Mouse (Mus musculus) CH12.LX (cell line): ENCODE data around the gene Art3. TPM values are rescaled to one million over a fixed set of nuclear protein-coding genes. Genes with fewer than 3 reads are reported as not detected.

Experiments used
- DNase-seq: peaks from one replicate; pipeline ENCODE4 v3.0.0-alpha.2; 2013; ENCODE audit errors: extremely low read depth
- H3K27ac ChIP-seq: 2 replicates; pipeline ENCODE4 v1.5.1; 2012; ENCODE audit warnings: low read depth, mild to moderate bottlenecking, control low read depth, moderate library complexity; ENCODE audit not compliant: insufficient read depth
- H3K27me3 ChIP-seq: replicated peaks from 2 replicates; pipeline ENCODE3; 2012; ENCODE audit warnings: inconsistent platforms
- H3K36me3 ChIP-seq, 2 experiments: replicated peaks in 1 of 2; 2 replicates each; pipeline versions ENCODE3 to v1.6.1; 2012; ENCODE audit warnings: inconsistent platforms in 1 of 2, low read length in 1 of 2, mild to moderate bottlenecking in 1 of 2, mixed read lengths in 1 of 2, moderate library complexity in 1 of 2; ENCODE audit not compliant: control insufficient read depth in 1 of 2, insufficient read depth in 1 of 2
- H3K4me1 ChIP-seq, 2 experiments: 2 replicates each; pipeline ENCODE4 v1.6.1; 2012; ENCODE audit warnings: inconsistent platforms in 1 of 2, moderate library complexity in 1 of 2; ENCODE audit not compliant: insufficient read depth in 2 of 2, control insufficient read depth in 1 of 2
- H3K4me2 ChIP-seq: 2 replicates; pipeline ENCODE4 v1.6.1; 2012; ENCODE audit warnings: low read depth, mild to moderate bottlenecking, control low read depth; ENCODE audit not compliant: poor library complexity, insufficient read depth, severe bottlenecking
- H3K4me3 ChIP-seq, 3 experiments: fragments of 150-350 bp in 1 of 3; sonication (generic) in 1 of 3; replicated peaks in 1 of 3; 2 replicates each; pipeline versions ENCODE3 to v1.5.1; 2011 to 2012; ENCODE audit warnings: low read depth in 2 of 3, low read length in 2 of 3, mild to moderate bottlenecking in 2 of 3, moderate library complexity in 2 of 3, control low read depth in 1 of 3, improper control_type of control experiment in 1 of 3, inconsistent platforms in 1 of 3, mixed read lengths in 1 of 3; ENCODE audit not compliant: poor library complexity in 1 of 3
- H3K79me2 ChIP-seq: replicated peaks from 2 replicates; pipeline ENCODE4 v1.6.1; 2012; ENCODE audit warnings: mild to moderate bottlenecking, moderate library complexity; ENCODE audit not compliant: control insufficient read depth, poor library complexity, insufficient read depth, severe bottlenecking; ENCODE audit errors: extremely low read depth
- H3K9ac ChIP-seq: 2 replicates; pipeline ENCODE4 v1.6.1; 2012; ENCODE audit warnings: low read depth, mild to moderate bottlenecking, control low read depth, moderate library complexity; ENCODE audit not compliant: insufficient read depth
- H3K9me3 ChIP-seq: replicated peaks from 2 replicates; pipeline ENCODE3; 2012; ENCODE audit warnings: low read length, inconsistent platforms, mixed read lengths
- CHD1 ChIP-seq: IDR thresholded peaks from 2 replicates; pipeline ENCODE4 v1.6.1; 2012; ENCODE audit warnings: low read depth, low read length, improper control_type of control experiment, inconsistent platforms
- CTCF ChIP-seq, 2 experiments: IDR thresholded peaks in 1 of 2; conservative IDR thresholded peaks in 1 of 2; 2 replicates each; pipeline ENCODE4 v1.5.1; 2011 to 2012; ENCODE audit warnings: low read depth in 2 of 2, low read length in 2 of 2, improper control_type of control experiment in 1 of 2, inconsistent platforms in 1 of 2, mild to moderate bottlenecking in 1 of 2, moderate library complexity in 1 of 2
- ELF1 ChIP-seq: IDR thresholded peaks from 2 replicates; pipeline ENCODE4 v1.6.1; 2014; ENCODE audit warnings: low read depth, mild to moderate bottlenecking, inconsistent platforms, low read length, improper control_type of control experiment
- EP300 ChIP-seq: IDR thresholded peaks from 2 replicates; pipeline ENCODE4 v1.6.1; 2011; ENCODE audit warnings: low read length, improper control_type of control experiment
- ETS1 ChIP-seq: conservative IDR thresholded peaks from 2 replicates; pipeline ENCODE4 v1.6.1; 2012; ENCODE audit warnings: low read depth, mild to moderate bottlenecking, inconsistent platforms, low read length, improper control_type of control experiment, moderate library complexity
- GABPA ChIP-seq: IDR thresholded peaks from 2 replicates; pipeline ENCODE4 v1.6.1; 2012; ENCODE audit warnings: low read depth, low read length, improper control_type of control experiment, inconsistent platforms; ENCODE audit not compliant: insufficient replicate concordance
- IRF4 ChIP-seq: IDR thresholded peaks from 2 replicates; pipeline ENCODE4 v1.6.1; 2014; ENCODE audit warnings: low read depth, mild to moderate bottlenecking, inconsistent platforms, low read length, improper control_type of control experiment
- JUN ChIP-seq: IDR thresholded peaks from 2 replicates; pipeline ENCODE4 v1.6.1; 2011; ENCODE audit warnings: low read depth, mild to moderate bottlenecking, low read length, improper control_type of control experiment, moderate library complexity; ENCODE audit not compliant: insufficient read depth
- MAFK ChIP-seq: IDR thresholded peaks from 2 replicates; pipeline ENCODE4 v1.6.1; 2011; ENCODE audit warnings: low read length, improper control_type of control experiment; ENCODE audit not compliant: insufficient replicate concordance
- MAX ChIP-seq: IDR thresholded peaks from 2 replicates; pipeline ENCODE4 v1.6.1; 2011; ENCODE audit warnings: low read length, improper control_type of control experiment
- MYC ChIP-seq: IDR thresholded peaks from 2 replicates; pipeline ENCODE4 v1.6.1; 2011; ENCODE audit warnings: low read depth, mild to moderate bottlenecking, improper control_type of control experiment, low read length
- NRF1 ChIP-seq: IDR thresholded peaks from 2 replicates; pipeline ENCODE4 v1.6.1; 2014; ENCODE audit warnings: low read depth, mild to moderate bottlenecking, inconsistent platforms, low read length, improper control_type of control experiment, moderate library complexity
- POLR2A ChIP-seq: IDR thresholded peaks from 2 replicates; pipeline ENCODE4 v1.6.1; 2011; ENCODE audit warnings: low read depth, mild to moderate bottlenecking, improper control_type of control experiment, low read length
- POLR2AphosphoS2 ChIP-seq: IDR thresholded peaks from 2 replicates; pipeline ENCODE4 v1.6.1; 2011; ENCODE audit warnings: low read depth, low read length, improper control_type of control experiment
- SMC3 ChIP-seq: IDR thresholded peaks from 2 replicates; pipeline ENCODE4 v1.6.1; 2011; ENCODE audit warnings: low read depth, low read length, improper control_type of control experiment
- TBP ChIP-seq: conservative IDR thresholded peaks from 2 replicates; pipeline ENCODE4 v1.6.1; 2011; ENCODE audit warnings: low read depth, low read length, improper control_type of control experiment
- TCF12 ChIP-seq: IDR thresholded peaks from 2 replicates; pipeline ENCODE4 v1.6.1; 2014; ENCODE audit warnings: low read depth, mild to moderate bottlenecking, inconsistent platforms, low read length, improper control_type of control experiment
- USF1 ChIP-seq: IDR thresholded peaks from 2 replicates; pipeline ENCODE4 v1.6.1; 2014; ENCODE audit warnings: low read depth, mild to moderate bottlenecking, inconsistent platforms, low read length, improper control_type of control experiment
- ZKSCAN1 ChIP-seq: IDR thresholded peaks from 2 replicates; pipeline ENCODE4 v1.6.1; 2012; ENCODE audit warnings: low read depth, inconsistent platforms, low read length, improper control_type of control experiment, borderline replicate concordance
- ZMIZ1 ChIP-seq: IDR thresholded peaks from 2 replicates; pipeline ENCODE4 v1.6.1; 2012; ENCODE audit warnings: low read depth, mild to moderate bottlenecking, inconsistent platforms, low read length, improper control_type of control experiment
- ZNF384 ChIP-seq: IDR thresholded peaks from 2 replicates; pipeline ENCODE4 v1.6.1; 2012; ENCODE audit warnings: low read depth, low read length, improper control_type of control experiment, inconsistent platforms
- dilution Hi-C: fragments of 300-500 bp; cut with MboI; formaldehyde crosslinking; loops from 2 replicates; pipeline ENCODE4 v1.14.3; 2020; ENCODE audit warnings: low sequenced_read_pairs; ENCODE audit not compliant: extremely low pct_unique_long_range_greater_than_20kb, extremely low pct_ligation_motif_present
- in situ Hi-C: fragments of 300-500 bp; cut with MboI; formaldehyde crosslinking; loops from 3 replicates; pipeline ENCODE4 v1.14.3; 2019; ENCODE audit warnings: low sequenced_read_pairs, low pct_ligation_motif_present, low pct_unique_long_range_greater_than_20kb, mixed read lengths
- polyA plus RNA-seq: library from polyadenylated mRNA; unstranded; fragments of >175 nt; gene quantifications from 2 replicates; pipeline ENCODE4 v1.2.1, GENCODE M21; 2012; ENCODE audit warnings: low read depth; ENCODE audit not compliant: insufficient read length
- total RNA-seq, 2 experiments: library from RNA; depleted of rRNA; stranded (reverse); fragments of 300-350 nt in 1 of 2; fragments of >200 nt in 1 of 2; gene quantifications; 2 replicates each; pipeline ENCODE4 v1.2.3; 2012 to 2014

Art3 gene
- total and polyA plus RNA-seq, 3 experiments, result 0.34 TPM; not detected in 2

GRCm38 (mm10) chr5:92370392-92370791, 38.8 kb downstream of the Art3 start:
- no peak overlapping the region for H3K4me2 ChIP-seq
- peaks cover 9 to 23% of the 10 kb centered on the region in 2 experiments; a peak in 3 of 4 replicates for H3K4me1 ChIP-seq
- H3K9me3 ChIP-seq, result no peaks in the 10 kb centered on the region
- no peak for TF ChIP-seq ETS1
- no peak for TF ChIP-seq JUN
- no peak for TF ChIP-seq POLR2A
- TF ChIP-seq GABPA, result no peak
- TF ChIP-seq ZMIZ1, result no peak
- TF ChIP-seq TBP, result no peak
- TF ChIP-seq MAX, result no peak
- in situ Hi-C loops, result no loop called here
- no peak overlapping the region for H3K4me3 ChIP-seq
- H3K27ac ChIP-seq, result no peak overlapping the region
- no peaks in the 10 kb centered on the region for H3K27me3 ChIP-seq
- dilution Hi-C loops, result no loop called here
- no peak overlapping the region for H3K9ac ChIP-seq
- no peaks in the 10 kb centered on the region for H3K79me2 ChIP-seq
- H3K36me3 ChIP-seq, result no peaks in the 10 kb centered on the region
- DNase-seq, result no peak

GRCm38 (mm10) chr5:92370891-92371290, 39.3 kb downstream of the Art3 start:
- H3K9me3 ChIP-seq, result no peaks in the 10 kb centered on the region
- no peak for TF ChIP-seq MYC
- no peak for TF ChIP-seq TCF12
- TF ChIP-seq EP300, result no peak
- TF ChIP-seq GABPA, result no peak
- no peak for TF ChIP-seq ZNF384
- TF ChIP-seq MAFK, result no peak
- no peak for TF ChIP-seq ZKSCAN1
- TF ChIP-seq CHD1, result no peak
- TF ChIP-seq USF1, result no peak
- no peak for TF ChIP-seq POLR2AphosphoS2
- no peak for TF ChIP-seq IRF4
- TF ChIP-seq MAX, result no peak
- no peak for TF ChIP-seq ELF1
- TF ChIP-seq CTCF (conservative IDR thresholded peaks at IDR 0.05 in 1 of 2, IDR thresholded peaks at IDR 0.05 in 1 of 2; ENCODE audit: low read depth in 2 of 2, low read length in 2 of 2), result no peak
- no peak for TF ChIP-seq SMC3
- TF ChIP-seq NRF1, result no peak
- TF ChIP-seq, all 38 proteins: peak for 0
- Histone ChIP-seq H3K4me2 (no peak overlapping the region), H3K79me2 (no peaks in the 10 kb centered on the region), H3K4me3 (no peak overlapping the region), H3K4me1 (peaks cover 11 to 28% of the 10 kb centered on the region in 2 experiments; a peak in 3 of 4 replicates), H3K27ac (no peak overlapping the region), H3K36me3 (no peaks in the 10 kb centered on the region), H3K9ac (no peak overlapping the region), H3K27me3 (no peaks in the 10 kb centered on the region)
- no peak for DNase-seq
- in situ Hi-C loops, result no loop called here
- dilution Hi-C loops, result no loop called here
